Mouse (Mus musculus) neural tube, embryonic 11.5 days (tissue): ENCODE results near the gene Acad12. TPM values are rescaled to one million over a fixed set of nuclear protein-coding genes. Genes with fewer than 3 reads are reported as not detected.
"Not testable (repeated sequence)": the region's sequence is repeated elsewhere in the genome, so short reads cannot be mapped to it uniquely, and the experiment has no call there.

Experiments
- ATAC-seq: fragments of 200-750 bp; cut with Nextera tagmentation; 2 replicates; pipeline ENCODE4 v1.8.0; 2017; ENCODE audit warnings: moderate number of reproducible peaks, mild to moderate bottlenecking, moderate TSS enrichment, moderate library complexity; ENCODE audit not compliant: insufficient read depth, low FRiP score, low TSS enrichment
- DNase-seq: peaks from one replicate; pipeline ENCODE4 v3.0.0-alpha.2; 2015; ENCODE audit warnings: low spot score
- H3K27ac ChIP-seq: fragments of 300-500 bp; sonication (generic); 2 replicates; pipeline ENCODE4 v1.5.1; 2014; ENCODE audit warnings: low read depth, mild to moderate bottlenecking, low read length
- H3K27me3 ChIP-seq: fragments of 300-500 bp; sonication (generic); 2 replicates; pipeline ENCODE4 v1.6.1; 2014; ENCODE audit warnings: mild to moderate bottlenecking, low read length, mixed read lengths; ENCODE audit not compliant: control insufficient read depth, insufficient read depth
- H3K36me3 ChIP-seq: fragments of 300-500 bp; sonication (generic); 2 replicates; pipeline ENCODE4 v1.6.1; 2014; ENCODE audit warnings: mild to moderate bottlenecking, low read length, moderate library complexity, mixed read lengths; ENCODE audit not compliant: control insufficient read depth, insufficient read depth
- H3K4me1 ChIP-seq: fragments of 300-500 bp; sonication (generic); 2 replicates; pipeline ENCODE4 v1.6.1; 2014; ENCODE audit warnings: low read length, mixed read lengths; ENCODE audit not compliant: control insufficient read depth, insufficient read depth
- H3K4me2 ChIP-seq: fragments of 300-500 bp; sonication (generic); 2 replicates; pipeline ENCODE4 v1.6.1; 2014; ENCODE audit warnings: low read depth, mild to moderate bottlenecking, moderate library complexity
- H3K4me3 ChIP-seq: fragments of 300-500 bp; sonication (generic); 2 replicates; pipeline ENCODE4 v1.5.1; 2014; ENCODE audit warnings: low read depth, low read length
- H3K9ac ChIP-seq: fragments of 300-500 bp; sonication (generic); 2 replicates; pipeline ENCODE4 v1.6.1; 2014; ENCODE audit warnings: mild to moderate bottlenecking, low read length
- H3K9me3 ChIP-seq: fragments of 300-500 bp; sonication (generic); 2 replicates; pipeline ENCODE4 v1.6.1; 2016; ENCODE audit warnings: low read length; ENCODE audit not compliant: control insufficient read depth
- WGBS: fragments of 180-500 bp; shearing (Covaris S2); extraction: QIAGEN DNeasy Blood & Tissue Kit; methylation state at CpG from one replicate; pipeline ENCODE4 v1.1.7; 2014; 5-methylcytosine and 5-hydroxymethylcytosine counted together
- polyA plus RNA-seq: library from polyadenylated mRNA; unstranded; fragments of >200 nt; fragmentation: Nextera tagmentation; extraction: Ambion mirVana; gene quantifications from 2 replicates; pipeline ENCODE4 v1.2.1, GENCODE M21; 2014

Acad12 gene
- polyA plus RNA-seq, 1 experiment from 2014 or later = 1.3 TPM

GRCm38 (mm10) chr5:121631106-121631647, 12.4 kb upstream of the Acad12 start:
- WGBS = 67% methylated on average over 9 of the region's 9 CpGs
- DNase-seq, H3K27me3 ChIP-seq, H3K9me3 ChIP-seq, H3K27ac ChIP-seq, ATAC-seq, H3K4me3 ChIP-seq, H3K9ac ChIP-seq, H3K4me2 ChIP-seq, H3K36me3 ChIP-seq, H3K4me1 ChIP-seq: not testable (repeated sequence)

GRCm38 (mm10) chr5:121627871-121628270, 9.1 kb upstream of the Acad12 start:
- ATAC-seq = no peak
- H3K9ac ChIP-seq = no peak overlapping the region
- no peak overlapping the region for H3K27ac ChIP-seq
- peak; percentile 74 for DNase-seq
- no peaks in the 10 kb centered on the region for H3K27me3 ChIP-seq
- H3K9me3 ChIP-seq = no peaks in the 10 kb centered on the region
- H3K4me2 ChIP-seq = no peak overlapping the region
- no peaks in the 10 kb centered on the region for H3K36me3 ChIP-seq
- H3K4me3 ChIP-seq = no peak overlapping the region
- H3K4me1 ChIP-seq = no peaks in the 10 kb centered on the region
- 0% methylated on average over 1 of the region's 1 CpGs for WGBS

- Histone ChIP-seq H3K9me3 (no peaks in the 10 kb centered on the region), H3K4me2 (no peak overlapping the region)
Observed at GRCm38 (mm10) chr5:121623241-121623640, 4.5 kb upstream of the Acad12 start.

GRCm38 (mm10) chr5:121621102-121621501, 2.4 kb upstream of the Acad12 start:
- DNase-seq (no peak), ATAC-seq (no peak)

More at GRCm38 (mm10) chr5:121623241-121623640, 4.5 kb upstream of the Acad12 start:
- Histone ChIP-seq H3K4me3 (no peak overlapping the region), H3K27ac (no peak overlapping the region), H3K27me3 (no peaks in the 10 kb centered on the region), H3K36me3 (no peaks in the 10 kb centered on the region), H3K9ac (no peak overlapping the region), H3K4me1 (no peaks in the 10 kb centered on the region)
- no peak for DNase-seq
- no peak for ATAC-seq
- 88% methylated on average over 3 of the region's 3 CpGs for WGBS

GRCm38 (mm10) chr5:121614921-121615320, 3.8 kb downstream of the Acad12 start:
- H3K4me3 ChIP-seq, DNase-seq, ATAC-seq, H3K27ac ChIP-seq, H3K27me3 ChIP-seq, H3K9ac ChIP-seq, H3K4me1 ChIP-seq, H3K4me2 ChIP-seq, H3K36me3 ChIP-seq, H3K9me3 ChIP-seq: not testable (repeated sequence)
- WGBS = 86% methylated on average over 3 of the region's 3 CpGs

More at GRCm38 (mm10) chr5:121621102-121621501, 2.4 kb upstream of the Acad12 start:
- Histone ChIP-seq H3K36me3 (no peaks in the 10 kb centered on the region), H3K4me3 (no peak overlapping the region), H3K27me3 (no peaks in the 10 kb centered on the region), H3K4me2 (no peak overlapping the region), H3K9ac (no peak overlapping the region), H3K27ac (no peak overlapping the region), H3K4me1 (no peaks in the 10 kb centered on the region), H3K9me3 (no peaks in the 10 kb centered on the region)
- 91% methylated on average over 5 of the region's 5 CpGs for WGBS

GRCm38 (mm10) chr5:121612036-121612435, 6.7 kb downstream of the Acad12 start:
- Histone ChIP-seq H3K27me3 (no peaks in the 10 kb centered on the region), H3K9me3 (no peaks in the 10 kb centered on the region), H3K9ac (no peak overlapping the region), H3K4me1 (no peaks in the 10 kb centered on the region), H3K4me3 (no peak overlapping the region), H3K27ac (no peak overlapping the region), H3K36me3 (no peaks in the 10 kb centered on the region), H3K4me2 (no peak overlapping the region)
- ATAC-seq (no peak), DNase-seq (no peak)
- 86% methylated on average over 6 of the region's 6 CpGs for WGBS

- not testable (repeated sequence) for H3K4me2 ChIP-seq, H3K4me3 ChIP-seq, H3K4me1 ChIP-seq, H3K27me3 ChIP-seq, ATAC-seq, H3K27ac ChIP-seq, DNase-seq, H3K9ac ChIP-seq, H3K9me3 ChIP-seq, H3K36me3 ChIP-seq
- WGBS = 50% methylated on average over 8 of the region's 8 CpGs
Observed at GRCm38 (mm10) chr5:121609556-121610135, 9.1 kb downstream of the Acad12 start.

- ATAC-seq (no peak), DNase-seq (peak; percentile 71)
- Histone ChIP-seq H3K4me2 (no peak overlapping the region), H3K27me3 (no peaks in the 10 kb centered on the region), H3K27ac (no peak overlapping the region), H3K4me1 (no peaks in the 10 kb centered on the region), H3K4me3 (no peak overlapping the region), H3K36me3 (no peaks in the 10 kb centered on the region), H3K9ac (no peak overlapping the region), H3K9me3 (no peaks in the 10 kb centered on the region)
- 0% methylated on average over 2 of the region's 2 CpGs for WGBS
Observed at GRCm38 (mm10) chr5:121606151-121606550, 12.6 kb downstream of the Acad12 start.

GRCm38 (mm10) chr5:121603815-121604214, 14.9 kb downstream of the Acad12 start:
- not testable (repeated sequence) for H3K9me3 ChIP-seq, H3K36me3 ChIP-seq, H3K9ac ChIP-seq, H3K27ac ChIP-seq, DNase-seq, ATAC-seq, H3K4me1 ChIP-seq, H3K4me2 ChIP-seq, H3K4me3 ChIP-seq, H3K27me3 ChIP-seq
- WGBS = 71% methylated on average over 1 of the region's 1 CpGs
